Mouse (Mus musculus) olfactory bulb, adult 2 months (tissue): ENCODE results near the gene Bcl2. TPM values are rescaled to one million over a fixed set of nuclear protein-coding genes. Genes with fewer than 3 reads are reported as not detected.
"Not testable (repeated sequence)": the region's sequence is repeated elsewhere in the genome, so short reads cannot be mapped to it uniquely, and the experiment has no call there.

Source experiments
- H3K27ac ChIP-seq: fragments of 200-500 bp; 2 replicates; pipeline ENCODE4 v1.5.1; 2012; ENCODE audit warnings: low read depth, low read length; ENCODE audit not compliant: insufficient read depth
- H3K4me1 ChIP-seq: fragments of 200-500 bp; 2 replicates; pipeline ENCODE4 v1.6.1; 2012; ENCODE audit warnings: low read length; ENCODE audit not compliant: control insufficient read depth, insufficient read depth
- H3K4me3 ChIP-seq: fragments of 200-500 bp; 2 replicates; pipeline ENCODE4 v1.5.1; 2012; ENCODE audit warnings: mild to moderate bottlenecking, low read depth, low read length, moderate library complexity; ENCODE audit not compliant: insufficient read depth
- CTCF ChIP-seq: fragments of 200-500 bp; IDR thresholded peaks from 2 replicates; pipeline ENCODE4 v1.5.1; 2012; ENCODE audit warnings: low read depth, mild to moderate bottlenecking, low read length, moderate library complexity; ENCODE audit not compliant: insufficient read depth
- POLR2A ChIP-seq: fragments of 200-500 bp; IDR thresholded peaks from 2 replicates; pipeline ENCODE4 v1.6.1; 2012; ENCODE audit warnings: mild to moderate bottlenecking, low read depth, low read length, moderate library complexity; ENCODE audit not compliant: insufficient read depth
- WGBS: fragments of 180-500 bp; shearing (Covaris S2); methylation state at CpG from one replicate; pipeline ENCODE4 v1.1.7; 2018; 5-methylcytosine and 5-hydroxymethylcytosine counted together
- polyA plus RNA-seq: library from polyadenylated mRNA; stranded (reverse); fragments of >200 nt; gene quantifications from 2 replicates; pipeline ENCODE4 v1.2.4, GENCODE M21; 2012; ENCODE audit warnings: low replicate concordance; ENCODE audit not compliant: missing spikeins, insufficient read depth, insufficient read length

Bcl2 gene
- polyA plus RNA-seq, 1 experiment = not detected

GRCm38 (mm10) chr1:106748555-106749315 lies 34.7 kb upstream of the Bcl2 start:
- TF ChIP-seq CTCF (no peak), POLR2A (no peak)
- H3K4me3 ChIP-seq = no peak overlapping the region
- WGBS = 92% methylated on average over 6 of the region's 6 CpGs
- no peak overlapping the region for H3K27ac ChIP-seq
- no peaks in the 10 kb centered on the region for H3K4me1 ChIP-seq

GRCm38 (mm10) chr1:106742980-106743379 lies 28.9 kb upstream of the Bcl2 start:
- TF ChIP-seq CTCF = no peak
- no peak for TF ChIP-seq POLR2A
- Histone ChIP-seq H3K4me3 (no peak overlapping the region), H3K27ac (no peak overlapping the region), H3K4me1 (no peaks in the 10 kb centered on the region)
- 81% methylated on average over 6 of the region's 6 CpGs for WGBS

GRCm38 (mm10) chr1:106740735-106741134 lies 26.7 kb upstream of the Bcl2 start:
- WGBS = 97% methylated on average over 4 of the region's 4 CpGs
- no peak overlapping the region for H3K4me3 ChIP-seq
- TF ChIP-seq CTCF (no peak), POLR2A (no peak)
- no peak overlapping the region for H3K27ac ChIP-seq
- H3K4me1 ChIP-seq = no peaks in the 10 kb centered on the region

- Histone ChIP-seq H3K27ac (no peak overlapping the region), H3K4me3 (no peak overlapping the region), H3K4me1 (no peaks in the 10 kb centered on the region)
- 82% methylated on average over 5 of the region's 5 CpGs for WGBS
- TF ChIP-seq CTCF = no peak
- TF ChIP-seq POLR2A = no peak
Measured at GRCm38 (mm10) chr1:106739810-106740209, 25.7 kb upstream of the Bcl2 start.

- H3K4me3 ChIP-seq = no peak overlapping the region
- 92% methylated on average over 3 of the region's 3 CpGs for WGBS
- no peaks in the 10 kb centered on the region for H3K4me1 ChIP-seq
- TF ChIP-seq POLR2A = no peak
- TF ChIP-seq CTCF = no peak
- no peak overlapping the region for H3K27ac ChIP-seq
Measured at GRCm38 (mm10) chr1:106738092-106738491, 24.0 kb upstream of the Bcl2 start.

- H3K4me1 ChIP-seq = no peaks in the 10 kb centered on the region
- H3K27ac ChIP-seq = no peak overlapping the region
- TF ChIP-seq CTCF (no peak), POLR2A (no peak)
- WGBS = 94% methylated on average over 8 of the region's 8 CpGs
- no peak overlapping the region for H3K4me3 ChIP-seq
Measured at GRCm38 (mm10) chr1:106736211-106736610, 22.1 kb upstream of the Bcl2 start.

DNA sequence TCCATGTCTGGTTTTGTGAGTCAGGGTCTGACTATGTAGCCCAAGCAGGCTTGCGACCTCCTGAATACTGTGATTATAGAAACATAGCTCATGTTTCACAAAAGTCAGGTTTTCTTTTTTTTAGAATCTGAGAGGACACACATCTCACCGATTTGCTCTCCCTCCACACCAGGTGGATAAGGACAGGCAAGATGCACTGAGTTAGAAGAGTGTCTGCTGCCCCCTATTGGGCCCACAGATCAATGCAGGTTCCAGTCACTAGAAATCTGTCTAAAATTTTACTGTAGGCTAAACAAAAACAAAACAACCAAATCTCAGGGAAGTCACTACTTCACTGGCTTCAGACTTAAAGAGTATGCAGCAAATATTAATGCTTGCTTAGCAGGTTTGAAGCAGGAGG lies 21.5 kb upstream of the Bcl2 start:
- WGBS = 49% methylated on average over 2 of the region's 2 CpGs
- no peak overlapping the region for H3K4me3 ChIP-seq
- H3K27ac ChIP-seq = no peak overlapping the region
- H3K4me1 ChIP-seq = no peaks in the 10 kb centered on the region
- TF ChIP-seq POLR2A = no peak

DNA sequence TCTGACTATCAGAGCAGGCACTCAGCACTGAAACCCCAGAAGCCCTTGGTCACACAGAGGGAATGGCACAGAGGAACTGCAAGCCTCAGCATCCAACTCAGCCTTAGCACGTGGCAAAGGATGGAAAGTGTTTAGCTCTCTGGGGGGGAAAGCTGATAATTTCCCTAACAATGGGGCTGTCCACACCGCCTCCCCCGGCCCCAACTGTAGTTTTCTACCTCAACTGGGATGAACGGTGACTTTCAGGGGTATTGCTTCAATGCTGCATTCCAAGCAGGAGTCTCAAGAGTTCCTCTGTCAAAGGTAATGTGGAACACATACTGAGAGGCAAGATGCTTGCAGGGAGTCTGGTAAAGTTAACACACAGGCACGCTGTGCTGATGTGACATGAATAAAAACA lies 8.0 kb upstream of the Bcl2 start:
- 53% methylated on average over 5 of the region's 5 CpGs for WGBS
- no peak for TF ChIP-seq POLR2A
- TF ChIP-seq CTCF = no peak
- no peak overlapping the region for H3K27ac ChIP-seq
- H3K4me3 ChIP-seq = no peak overlapping the region
- no peaks in the 10 kb centered on the region for H3K4me1 ChIP-seq

GRCm38 (mm10) chr1:106717736-106718135 lies 3.7 kb upstream of the Bcl2 start:
- WGBS = 62% methylated on average over 7 of the region's 7 CpGs
- H3K4me1 ChIP-seq, H3K27ac ChIP-seq, H3K4me3 ChIP-seq: not testable (repeated sequence)
